Mouse (Mus musculus): Measurements from ENCODE around the gene Glb1l. TPM values are rescaled to one million over a fixed set of nuclear protein-coding genes. Genes with fewer than 3 reads are reported as not detected.

Glb1l gene
- polyA plus RNA-seq (2012; fragmentation: generic; extraction: Trizol) = 1 to 10 TPM in 1 of 2 experiments, under 1 TPM in 1; 0.15 to 7.5 TPM

GRCm38 (mm10) chr1:75210136-75211087, at the start of gene Glb1l, which contains the start of gene Stk16:
Gene Glb1l, minus strand, starts transcription at chr1:75210813.
Gene Stk16, plus strand, starts transcription at chr1:75210838.

GRCm38 (mm10) chr1:75236117-75237050, 25.8 kb upstream of the Glb1l start, which contains the start of gene Dnajb2:
Gene Dnajb2, plus strand, starts transcription at chr1:75236406.

GRCm38 (mm10) chr1:75231664-75232152, 21.1 kb upstream of the Glb1l start, which contains the start of gene A630095N17Rik:
Gene A630095N17Rik, minus strand, starts transcription at chr1:75232102.

GRCm38 (mm10) chr1:75219531-75219930, 8.9 kb upstream of the Glb1l start, which contains the start of gene Tuba4a:
Gene Tuba4a, minus strand, starts transcription at chr1:75219865.

GRCm38 (mm10) chr1:75191622-75192402, 18.8 kb downstream of the Glb1l start, which contains the start of the genes Ankzf1 and Atg9a:
Gene Ankzf1, plus strand, starts transcription at chr1:75192151.
Gene Atg9a, minus strand, starts transcription at chr1:75192196.

GRCm38 (mm10) chr1:75180105-75180590, 30.5 kb downstream of the Glb1l start, which contains the start of gene Abcb6:
Gene Abcb6, minus strand, starts transcription at chr1:75180392.

GRCm38 (mm10) chr1:75168472-75169464, 41.8 kb downstream of the Glb1l start, which contains the start of gene Zfand2b:
Gene Zfand2b, plus strand, starts transcription at chr1:75168646.

Other genes starting within 250 kb of the Glb1l start
- 1 to 10 TPM; 6.5 to 6.6 TPM for gene Nhej1, start 85.6 kb downstream of the Glb1l start, polyA plus RNA-seq (2012; fragmentation: generic; extraction: Trizol)
- under 1 TPM; 0.01 to 0.46 TPM for gene Slc23a3, start 76.9 kb downstream of the Glb1l start, polyA plus RNA-seq (2012; fragmentation: generic; extraction: Trizol)
- gene Cnppd1, start 68.1 kb downstream of the Glb1l start, polyA plus RNA-seq (2012; fragmentation: generic; extraction: Trizol) = 10 to 100 TPM; 21.7 to 39.3 TPM
- 10 to 100 TPM; 41.2 to 57.7 TPM for gene Retreg2, start 68.0 kb downstream of the Glb1l start, polyA plus RNA-seq (2012; fragmentation: generic; extraction: Trizol)
- gene Zfand2b, start 42.2 kb downstream of the Glb1l start, polyA plus RNA-seq (2012; fragmentation: generic; extraction: Trizol) = 10 to 100 TPM; 35.1 to 38.6 TPM
- 10 to 100 TPM in 1 of 2 experiments, 1 to 10 TPM in 1; 8.1 to 19.2 TPM for gene Abcb6, start 30.4 kb downstream of the Glb1l start, polyA plus RNA-seq (2012; fragmentation: generic; extraction: Trizol)
- 1 to 10 TPM; 3.5 to 6.8 TPM for gene Ankzf1, start 18.7 kb downstream of the Glb1l start, polyA plus RNA-seq (2012; fragmentation: generic; extraction: Trizol)
- 10 to 100 TPM; 13.1 to 26.6 TPM for gene Atg9a, start 18.6 kb downstream of the Glb1l start, polyA plus RNA-seq (2012; fragmentation: generic; extraction: Trizol)
- gene Stk16, start within 50 bp of the Glb1l start, polyA plus RNA-seq (2012; fragmentation: generic; extraction: Trizol) = 100 to 1,000 TPM in 1 of 2 experiments, 10 to 100 TPM in 1; 77.1 to 116 TPM
- gene Tuba4a, start 9.1 kb upstream of the Glb1l start, polyA plus RNA-seq (2012; fragmentation: generic; extraction: Trizol) = 100 to 1,000 TPM in 1 of 2 experiments, 1 to 10 TPM in 1; 6.5 to 102 TPM
- not detected for gene A630095N17Rik, start 21.3 kb upstream of the Glb1l start, polyA plus RNA-seq (2012; fragmentation: generic; extraction: Trizol)
- 10 to 100 TPM; 17.9 to 34.8 TPM for gene Dnajb2, start 25.6 kb upstream of the Glb1l start, polyA plus RNA-seq (2012; fragmentation: generic; extraction: Trizol)
- gene Ptprn, start 53.7 kb upstream of the Glb1l start, polyA plus RNA-seq (2012; fragmentation: generic; extraction: Trizol) = under 1 TPM; 0.26 to 0.82 TPM
- gene Resp18, start 67.6 kb upstream of the Glb1l start, polyA plus RNA-seq (2012; fragmentation: generic; extraction: Trizol) = not detected
- gene Dnpep, start 107.2 kb upstream of the Glb1l start, polyA plus RNA-seq (2012; fragmentation: generic; extraction: Trizol) = 100 to 1,000 TPM in 1 of 2 experiments, 10 to 100 TPM in 1; 81.6 to 131 TPM
- 1 to 10 TPM; 1.0 to 1.3 TPM for gene Des, start 149.5 kb upstream of the Glb1l start, polyA plus RNA-seq (2012; fragmentation: generic; extraction: Trizol)
- gene Speg, start 164.5 kb upstream of the Glb1l start, polyA plus RNA-seq (2012; fragmentation: generic; extraction: Trizol) = 10 to 100 TPM in 1 of 2 experiments, 1 to 10 TPM in 1; 7.3 to 31.3 TPM
- gene Gmppa, start 225.1 kb upstream of the Glb1l start, polyA plus RNA-seq (2012; fragmentation: generic; extraction: Trizol) = 100 to 1,000 TPM in 1 of 2 experiments, 10 to 100 TPM in 1; 59.9 to 119 TPM
- under 1 TPM in 1 of 2 experiments, not detected in 1; 0.04 TPM for gene Asic4, start 239.6 kb upstream of the Glb1l start, polyA plus RNA-seq (2012; fragmentation: generic; extraction: Trizol)